Mouse (Mus musculus) G1E (cell line): Measurements from ENCODE around the gene Lrtm1.

ENCODE experiments used
- CTCF ChIP-seq: IDR thresholded peaks from 2 replicates; pipeline ENCODE4 v1.5.1; 2012; ENCODE audit warnings: low read depth, low read length, inconsistent platforms, mixed read lengths
- GATA1 ChIP-seq: IDR thresholded peaks from 2 replicates; pipeline ENCODE4 v1.6.1; 2012; ENCODE audit warnings: borderline replicate concordance, low read length, inconsistent platforms, mixed read lengths
- TAL1 ChIP-seq: conservative IDR thresholded peaks from 2 replicates; pipeline ENCODE4 v1.6.1; 2012; ENCODE audit warnings: low read depth, low read length, inconsistent platforms, mixed read lengths

GRCm38 (mm10) chr14:29060679-29061078, 42.7 kb downstream of the Lrtm1 start:
- TF ChIP-seq CTCF (no peak), TAL1 (no peak), GATA1 (no peak)
